Mouse (Mus musculus): ENCODE measurements at regions not wholly inside any gene's neighbourhood (a gene's known extent, or its start where the extent isn't known, plus 50 kb on each side); places are given as distances from the start of the nearest gene placed in this dataset.

DNA sequence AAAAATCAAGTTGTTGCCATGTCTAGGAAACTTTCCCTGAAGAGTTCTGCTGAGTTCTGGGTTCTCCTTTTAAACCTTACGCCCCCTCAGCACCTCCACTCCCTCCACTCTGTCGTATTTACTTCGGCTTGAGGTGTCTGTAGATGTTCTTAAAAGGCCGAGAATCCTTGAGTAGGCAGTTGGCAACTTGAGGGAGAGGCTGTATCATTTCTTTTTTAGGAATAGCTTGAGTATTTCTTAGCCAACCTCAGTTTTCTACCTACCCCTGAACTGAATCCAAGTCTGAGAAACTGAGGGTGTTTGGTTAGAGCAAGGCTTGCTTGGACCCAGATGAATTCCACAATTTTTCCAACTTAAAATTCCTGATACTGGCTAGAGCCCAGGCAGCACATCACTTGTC, 136.8 kb upstream of the Max start:
- TF ChIP-seq ZC3H11A (IDR thresholded peaks at IDR 0.05; ENCODE audit: borderline replicate concordance, low read depth, low read length) (no peak), MAFK (IDR thresholded peaks at IDR 0.05; ENCODE audit: insufficient read depth, low read depth, low read length) (no peak), ZNF384 (IDR thresholded peaks at IDR 0.05; ENCODE audit: low read depth, low read length) (no peak)
